Mouse (Mus musculus) lung, adult 2 months (tissue): ENCODE data around the gene Calml4.

Experiments
- CTCF ChIP-seq: fragments of 200-500 bp; IDR thresholded peaks from 2 replicates; pipeline ENCODE4 v1.5.1; 2011; ENCODE audit warnings: mild to moderate bottlenecking, low read length, control low read depth; ENCODE audit not compliant: insufficient read depth
- POLR2A ChIP-seq: fragments of 200-500 bp; IDR thresholded peaks from 2 replicates; pipeline ENCODE4 v1.6.1; 2011; ENCODE audit warnings: low read depth, mild to moderate bottlenecking, control low read depth, low read length, borderline replicate concordance; ENCODE audit errors: extremely low read depth

DNA sequence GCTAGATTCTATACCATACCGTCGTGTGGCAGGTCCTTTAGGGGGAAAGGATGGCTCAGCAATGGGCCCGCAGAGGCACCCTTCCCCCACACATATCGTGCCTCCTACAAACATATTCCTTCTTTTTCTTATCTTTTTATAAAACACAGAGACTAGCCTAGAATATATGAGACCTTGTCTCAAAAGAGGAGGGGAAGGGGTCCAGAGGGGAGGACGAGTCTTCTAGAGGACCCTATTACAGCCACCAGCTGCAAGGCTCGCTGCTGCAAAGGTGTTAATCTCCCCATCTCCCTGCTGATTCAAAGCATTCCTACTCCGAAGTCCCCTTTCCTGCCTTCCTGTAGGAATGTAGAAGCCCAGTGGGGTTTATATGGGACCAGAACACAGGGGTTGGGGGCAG is 31.4 kb upstream of the Calml4 start:
- TF ChIP-seq POLR2A, result no peak
- no peak for TF ChIP-seq CTCF
